Mouse (Mus musculus) liver (tissue): ENCODE results near the gene Ppm1l.
"Not testable (repeated sequence)": the region's sequence is repeated elsewhere in the genome, so short reads cannot be mapped to it uniquely, and the experiment has no call there.

Source experiments
- DNase-seq: peaks from one replicate; pipeline ENCODE4 v3.0.0-alpha.2; 2020; ENCODE audit warnings: mixed read lengths

Ppm1l gene

DNA sequence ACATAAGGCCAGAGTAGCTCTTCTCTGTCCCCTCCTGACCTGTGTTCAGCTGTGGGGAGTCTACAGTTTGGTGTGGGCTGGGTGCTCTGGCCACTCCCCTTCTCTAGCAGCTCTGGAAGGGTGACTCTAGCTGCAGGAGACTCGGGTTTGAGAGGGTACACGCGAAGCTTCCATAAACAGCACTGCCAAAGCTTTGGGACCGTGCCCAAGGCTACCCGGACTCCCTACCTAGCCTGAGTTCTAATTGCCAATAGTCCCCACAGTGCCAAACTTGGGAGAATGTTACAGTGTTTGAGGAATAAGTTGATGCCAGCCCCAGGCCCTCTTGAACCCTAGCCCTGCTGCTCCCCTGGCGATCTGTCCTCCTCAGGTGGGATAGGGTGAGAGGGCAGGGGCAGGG is 238.8 kb downstream of the Ppm1l start:
- no peak for DNase-seq

DNA sequence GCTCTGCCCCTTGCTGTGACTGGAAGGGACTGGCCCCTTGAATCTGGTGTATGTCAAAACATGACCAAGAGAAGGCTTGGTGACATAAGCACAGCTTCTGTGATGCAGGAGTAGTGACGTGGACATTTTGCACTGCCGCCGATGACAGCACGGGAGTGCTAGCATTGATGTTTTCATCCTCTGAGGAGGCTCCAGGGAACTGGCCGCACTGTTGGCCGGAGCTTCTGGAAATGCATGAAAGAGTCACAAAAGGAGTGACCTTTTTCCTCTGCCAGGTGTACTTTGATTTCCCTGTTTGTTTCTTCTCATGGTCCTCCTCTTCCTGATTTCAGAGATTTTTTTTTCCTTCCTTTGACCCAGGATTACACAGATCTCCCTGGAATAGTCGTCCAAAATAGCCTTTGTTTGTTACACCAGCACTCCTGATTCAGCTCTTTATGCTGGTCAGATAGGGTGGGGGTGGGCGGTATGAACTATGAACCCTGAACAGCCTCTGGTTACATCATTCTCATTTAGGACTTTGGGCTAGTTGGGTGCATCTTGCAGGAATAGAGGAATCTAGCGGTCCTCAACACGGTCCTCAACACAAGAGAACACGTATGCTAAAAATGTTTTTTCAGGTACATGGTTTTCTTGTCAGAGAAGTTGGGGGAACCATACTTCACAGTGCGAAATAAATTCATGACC is 239.6 kb downstream of the Ppm1l start:
- DNase-seq = no peak

DNA sequence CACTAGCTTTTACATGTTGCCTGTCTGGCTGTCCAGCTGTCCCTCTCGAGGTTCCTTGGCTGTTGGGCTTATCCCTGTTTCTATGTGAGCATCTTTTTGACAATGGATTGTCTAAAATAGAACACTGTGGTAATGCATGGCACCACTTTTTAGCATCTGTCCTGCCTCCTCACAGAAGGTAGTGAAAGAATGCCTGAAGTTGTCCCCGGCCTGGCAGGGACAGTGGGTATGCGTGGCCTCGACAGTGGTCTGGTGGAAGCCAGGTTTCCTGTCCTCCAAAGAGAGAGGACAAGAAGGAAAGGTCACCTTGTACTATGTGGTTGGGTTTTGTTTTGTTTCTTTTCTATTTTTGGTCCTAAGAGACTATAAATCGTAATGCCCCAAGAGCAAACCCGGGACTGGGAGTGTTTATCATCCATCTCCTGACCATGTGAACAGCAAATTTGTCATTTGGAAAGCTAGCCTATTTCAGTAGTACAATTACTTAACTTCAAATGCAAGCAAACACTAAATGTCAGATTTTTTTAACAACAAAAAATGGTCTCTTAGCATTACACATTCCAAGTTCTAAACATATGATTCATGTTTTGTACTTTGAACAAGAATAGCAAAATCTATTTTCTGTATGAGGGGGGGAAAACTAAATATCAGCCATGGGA is 242.8 kb downstream of the Ppm1l start:
- DNase-seq = no peak

DNA sequence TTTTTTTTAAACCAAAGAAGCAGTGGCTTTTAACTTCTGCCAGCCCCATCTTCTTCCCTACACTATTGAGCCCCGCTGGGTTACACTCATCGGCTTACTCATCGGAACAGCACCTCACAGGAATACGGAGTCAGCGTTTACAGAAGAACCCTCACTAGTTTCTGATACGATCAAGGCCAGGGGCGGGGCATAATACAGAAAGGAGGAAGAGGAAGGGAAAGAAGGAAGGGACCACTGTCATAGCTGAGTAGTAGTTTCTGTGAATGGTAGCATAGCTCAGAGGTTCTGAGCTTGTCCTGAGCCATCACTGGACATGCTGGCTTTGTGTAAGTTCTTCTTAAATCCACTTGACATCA is 243.3 kb downstream of the Ppm1l start:
- DNase-seq = peak; percentile 19

DNA sequence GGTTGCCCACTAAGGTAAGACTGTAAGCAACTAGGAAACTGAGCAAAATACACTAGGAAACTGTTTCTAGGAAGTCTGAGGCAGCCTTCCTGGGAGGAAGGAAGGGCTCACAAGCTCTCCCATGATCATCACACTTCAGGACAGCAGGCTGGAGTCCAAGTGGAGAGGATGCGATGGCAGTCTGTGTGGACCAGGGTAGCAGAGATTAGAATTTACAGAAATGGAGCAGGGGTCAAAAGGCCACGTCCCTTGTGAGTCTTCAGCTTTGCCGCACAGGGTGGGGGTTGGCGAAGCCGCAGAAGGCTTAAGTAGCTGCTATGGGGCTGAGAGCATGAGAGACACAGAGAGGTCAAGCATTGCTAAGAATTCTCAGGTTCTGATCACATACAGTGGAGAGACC is 245.0 kb downstream of the Ppm1l start:
- DNase-seq = no peak

DNA sequence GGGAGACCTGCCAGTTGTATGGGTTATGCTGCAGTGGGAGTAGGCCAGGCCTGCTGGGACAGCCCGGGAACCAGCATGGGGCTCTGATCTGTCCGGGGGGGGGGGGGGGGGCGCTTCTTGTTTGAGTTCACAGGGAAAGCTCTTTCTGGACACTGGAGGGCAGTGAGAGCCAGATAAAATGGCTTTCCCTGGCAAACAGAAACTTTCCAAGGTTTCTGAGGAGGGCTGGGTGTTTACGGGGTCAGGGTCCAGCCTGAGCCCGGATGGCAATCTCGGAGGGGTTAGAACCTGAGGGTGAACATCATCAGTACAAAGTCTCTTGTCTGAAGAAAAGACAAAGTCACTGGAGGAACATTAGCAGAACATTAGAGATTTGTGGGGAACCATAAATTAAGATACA is 246.7 kb downstream of the Ppm1l start:
- DNase-seq = no peak

DNA sequence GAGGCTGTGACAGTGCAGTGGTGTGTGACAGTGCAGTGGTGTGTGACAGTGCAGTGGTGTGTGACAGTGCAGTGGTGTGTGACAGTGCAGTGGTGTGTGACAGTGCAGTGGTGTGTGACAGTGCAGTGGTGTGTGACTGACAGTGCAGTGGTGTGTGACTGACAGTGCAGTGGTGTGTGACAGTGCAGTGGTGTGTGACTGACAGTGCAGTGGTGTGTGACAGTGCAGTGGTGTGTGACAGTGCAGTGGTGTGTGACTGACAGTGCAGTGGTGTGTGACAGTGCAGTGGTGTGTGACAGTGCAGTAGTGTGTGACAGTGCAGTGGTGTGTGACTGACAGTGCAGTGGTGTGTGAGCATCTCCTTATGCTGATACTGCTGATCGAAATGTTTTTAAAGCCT is 248.9 kb downstream of the Ppm1l start:
- not testable (repeated sequence) for DNase-seq

DNA sequence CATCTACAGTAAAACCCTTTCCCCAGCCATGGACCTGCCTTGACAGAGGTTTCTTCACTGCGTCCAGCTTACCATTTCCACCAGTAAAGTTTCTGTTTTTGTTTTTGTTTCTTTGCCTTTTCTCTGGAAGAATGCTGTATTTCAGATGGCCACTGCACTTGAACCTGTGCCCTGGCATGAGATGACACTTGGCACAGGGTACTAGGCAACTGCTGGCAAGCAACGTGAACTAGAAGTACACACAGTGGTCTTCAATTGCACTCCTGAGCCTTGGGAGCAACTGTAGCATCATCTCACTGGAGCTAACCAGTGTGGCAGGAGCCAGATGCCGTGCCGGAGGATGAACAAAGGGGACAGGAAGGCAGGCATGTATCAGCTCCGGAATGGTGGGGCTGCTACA is 255.9 kb downstream of the Ppm1l start:
- no peak for DNase-seq

DNA sequence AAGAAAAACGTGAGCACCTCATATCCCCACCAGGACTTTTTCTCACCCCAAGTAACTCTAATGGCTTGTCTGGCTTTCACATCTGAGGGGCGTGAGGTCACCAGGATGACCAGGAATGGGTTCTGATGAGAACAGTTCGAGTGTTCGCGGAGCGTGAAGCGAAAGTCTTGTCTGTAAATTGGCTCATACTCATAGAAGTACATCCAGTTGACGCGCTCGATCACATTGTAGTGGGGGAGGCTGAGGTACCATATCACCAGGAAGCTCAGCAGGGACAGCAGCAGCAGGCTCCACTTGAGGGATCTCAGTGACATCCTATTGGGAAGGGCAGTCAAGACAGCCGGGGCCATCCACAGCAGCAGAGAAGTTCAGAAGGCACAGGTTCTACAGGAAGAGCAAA is 258.9 kb downstream of the Ppm1l start:
- no peak for DNase-seq

DNA sequence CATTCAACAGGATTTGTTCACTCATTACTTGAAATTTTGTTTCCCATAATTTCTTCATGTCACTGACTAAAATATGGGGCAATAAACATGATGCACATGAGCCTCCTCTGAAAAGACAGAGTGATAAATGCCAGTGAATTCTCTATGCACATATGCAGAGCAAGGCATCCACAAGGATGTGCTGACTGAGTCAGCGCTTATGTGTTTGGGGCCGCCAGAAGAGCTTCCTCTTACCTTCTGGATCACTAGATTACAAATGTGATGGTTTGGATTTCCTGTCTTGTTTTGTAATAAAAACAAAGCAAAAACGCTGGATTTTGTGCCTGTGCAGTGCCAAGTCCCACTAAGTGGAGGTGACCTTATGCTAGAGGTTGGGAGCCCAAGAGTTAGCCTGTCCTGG is 260.1 kb downstream of the Ppm1l start:
- no peak for DNase-seq

DNA sequence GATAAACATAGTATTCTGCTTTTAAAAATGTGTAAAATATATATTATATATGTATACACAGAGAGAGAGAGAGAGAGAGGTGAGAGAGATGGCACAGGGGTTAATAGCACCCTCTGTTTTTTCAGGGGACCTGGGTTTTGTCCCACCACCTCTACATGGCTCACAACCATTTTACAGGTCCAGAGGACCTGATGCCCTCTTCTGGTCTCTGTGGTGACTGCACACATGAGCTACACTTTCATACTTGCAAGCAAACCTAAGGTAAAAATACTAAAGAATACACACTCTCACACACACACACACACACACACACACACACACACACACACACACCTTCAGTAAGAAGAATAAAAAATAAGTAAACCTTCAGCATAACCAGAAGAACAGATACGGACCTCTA is 262.1 kb downstream of the Ppm1l start:
- no peak for DNase-seq

DNA sequence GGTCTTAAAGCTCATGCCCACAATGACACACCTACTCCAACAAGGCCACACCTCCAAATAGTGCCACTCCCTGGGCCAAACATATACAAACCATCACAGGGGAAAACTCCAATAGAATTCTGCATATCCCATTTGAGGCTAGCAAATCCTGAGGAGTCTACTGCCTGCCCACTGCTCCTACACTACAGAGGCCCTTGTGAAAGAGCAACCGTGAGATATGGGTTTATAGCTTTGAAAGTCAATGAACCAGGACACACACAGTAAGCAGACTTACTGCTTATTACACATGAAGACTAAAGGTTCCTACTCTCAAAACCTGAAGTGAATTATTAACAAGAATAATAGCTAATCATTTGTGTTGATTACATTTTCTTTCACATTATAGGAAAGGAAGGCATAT is 267.1 kb downstream of the Ppm1l start:
- DNase-seq = no peak

DNA sequence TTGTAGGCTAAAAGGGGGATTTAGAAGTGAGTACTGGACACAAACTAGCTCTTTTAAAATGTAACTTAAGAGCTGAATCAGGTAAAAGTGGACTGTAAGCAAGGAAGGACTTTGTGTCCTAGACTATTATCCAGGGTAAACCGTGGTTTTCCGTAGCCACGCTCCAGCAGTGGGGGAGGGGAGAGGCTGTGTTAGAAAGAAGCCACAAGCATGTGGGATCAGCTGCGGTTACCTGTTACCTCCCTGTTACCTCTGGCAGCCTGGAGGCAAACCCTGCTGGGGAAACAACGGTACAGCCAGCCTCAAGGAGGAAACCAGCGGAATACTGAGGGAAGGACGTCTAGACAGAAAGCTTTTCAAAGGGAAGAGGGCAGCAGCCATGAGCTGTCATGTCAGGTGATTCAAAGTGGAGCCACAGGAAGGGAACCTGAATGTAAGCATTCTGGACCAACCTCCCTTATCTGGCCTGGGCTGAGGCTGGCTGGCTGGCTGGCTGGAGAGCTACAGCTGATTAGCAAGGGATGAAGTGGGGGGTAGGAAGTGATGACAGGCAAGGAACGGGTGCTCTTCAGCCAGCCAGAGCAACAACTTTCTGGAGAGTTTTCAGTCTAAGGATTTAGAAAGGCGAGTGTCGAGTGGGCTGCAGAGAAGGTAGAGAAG is 271.6 kb downstream of the Ppm1l start:
- no peak for DNase-seq

DNA sequence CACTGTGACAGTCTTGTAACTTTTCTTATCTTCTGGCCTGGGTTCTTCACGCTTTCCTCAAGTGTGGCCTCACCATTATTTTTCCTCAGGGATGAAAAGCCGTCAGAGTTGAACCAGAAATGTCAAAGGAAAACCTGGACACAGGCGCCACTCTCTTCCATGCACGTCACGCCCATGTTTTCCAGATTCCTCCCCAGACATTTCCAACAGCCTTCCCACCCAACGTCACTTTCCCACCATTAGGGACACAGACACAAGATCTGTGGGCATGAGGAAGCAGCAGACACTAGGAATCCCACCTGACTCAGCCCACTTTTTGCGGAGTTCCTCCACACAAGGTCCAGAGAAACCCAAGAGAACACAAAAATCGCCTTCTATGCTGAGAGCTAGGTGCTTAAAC is 276.8 kb downstream of the Ppm1l start:
- DNase-seq = no peak

DNA sequence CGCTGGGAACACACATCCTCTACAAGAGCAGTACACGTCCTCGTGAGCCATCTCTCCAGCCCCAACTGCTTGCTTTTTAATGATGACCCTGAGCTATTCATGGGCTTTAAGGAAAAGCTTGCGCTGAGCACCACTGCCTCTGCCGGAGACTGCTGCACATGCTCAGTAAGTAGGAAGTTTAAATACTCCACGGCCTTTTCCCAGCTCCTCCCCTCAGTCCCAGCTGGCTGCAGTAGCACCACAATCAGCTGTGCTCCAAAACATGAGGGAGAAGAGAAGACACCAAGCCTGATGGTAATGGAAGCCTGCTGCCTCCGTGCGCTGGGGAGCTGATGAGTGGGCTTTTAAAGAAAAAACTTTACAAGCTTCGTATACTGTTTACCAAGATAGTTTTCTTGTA is 277.4 kb downstream of the Ppm1l start:
- no peak for DNase-seq

DNA sequence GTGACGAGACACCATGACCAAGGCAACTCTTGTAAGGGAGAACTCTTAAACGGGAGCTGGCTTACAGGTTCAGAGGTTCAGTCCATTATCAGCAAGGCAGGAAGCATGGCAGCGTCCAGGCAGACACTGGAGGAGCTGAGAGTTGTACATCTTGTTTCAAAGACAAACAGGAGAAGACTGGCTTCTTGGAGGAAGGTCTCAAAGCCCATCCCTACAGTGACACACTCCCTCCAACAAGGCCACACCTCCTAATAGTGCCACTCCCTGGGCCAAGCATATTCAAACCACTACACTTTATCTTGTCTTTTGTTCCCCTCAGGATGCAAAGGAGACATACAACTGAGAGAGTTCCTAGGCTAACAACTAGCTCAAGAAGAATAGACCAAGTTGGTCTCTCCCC is 279.5 kb downstream of the Ppm1l start:
- DNase-seq = no peak

DNA sequence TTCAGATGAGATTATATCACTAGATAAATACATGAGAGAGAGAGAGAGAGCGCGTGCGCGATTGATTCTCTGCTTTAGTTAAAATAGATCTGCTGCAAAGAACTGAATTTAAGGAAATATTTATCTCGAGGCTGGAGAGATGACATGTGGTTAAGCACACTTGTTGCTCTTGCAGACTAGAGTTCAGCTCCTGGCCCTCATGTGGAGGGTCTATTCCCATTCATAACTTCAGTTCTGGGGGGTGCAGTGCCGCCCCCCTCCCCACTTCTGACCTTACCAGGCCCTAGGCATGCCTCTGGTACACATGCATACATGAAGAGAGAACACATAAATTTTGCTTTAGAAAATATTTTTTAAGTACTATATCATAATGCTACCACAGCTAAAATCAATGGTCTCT is 280.6 kb downstream of the Ppm1l start:
- no peak for DNase-seq

DNA sequence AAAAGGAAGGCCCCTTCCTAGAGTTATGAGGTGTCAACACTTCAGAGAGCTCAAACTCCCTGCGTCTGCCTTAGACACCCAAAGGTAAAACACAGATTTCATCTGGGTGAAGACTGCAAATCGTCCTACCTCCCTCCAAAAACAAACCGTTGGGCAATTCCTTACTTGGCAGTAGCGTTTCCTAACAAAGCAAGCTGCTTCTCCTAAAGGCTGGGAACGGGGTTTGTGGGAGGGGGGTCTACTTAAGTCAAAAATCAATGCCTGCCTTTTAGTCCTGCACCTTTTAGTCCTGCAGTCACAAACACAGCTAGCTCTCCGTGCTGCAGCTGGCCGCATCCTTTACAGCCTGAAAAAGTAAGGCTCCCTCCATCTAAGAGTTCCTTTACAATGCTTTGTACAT is 281.2 kb downstream of the Ppm1l start:
- no peak for DNase-seq

DNA sequence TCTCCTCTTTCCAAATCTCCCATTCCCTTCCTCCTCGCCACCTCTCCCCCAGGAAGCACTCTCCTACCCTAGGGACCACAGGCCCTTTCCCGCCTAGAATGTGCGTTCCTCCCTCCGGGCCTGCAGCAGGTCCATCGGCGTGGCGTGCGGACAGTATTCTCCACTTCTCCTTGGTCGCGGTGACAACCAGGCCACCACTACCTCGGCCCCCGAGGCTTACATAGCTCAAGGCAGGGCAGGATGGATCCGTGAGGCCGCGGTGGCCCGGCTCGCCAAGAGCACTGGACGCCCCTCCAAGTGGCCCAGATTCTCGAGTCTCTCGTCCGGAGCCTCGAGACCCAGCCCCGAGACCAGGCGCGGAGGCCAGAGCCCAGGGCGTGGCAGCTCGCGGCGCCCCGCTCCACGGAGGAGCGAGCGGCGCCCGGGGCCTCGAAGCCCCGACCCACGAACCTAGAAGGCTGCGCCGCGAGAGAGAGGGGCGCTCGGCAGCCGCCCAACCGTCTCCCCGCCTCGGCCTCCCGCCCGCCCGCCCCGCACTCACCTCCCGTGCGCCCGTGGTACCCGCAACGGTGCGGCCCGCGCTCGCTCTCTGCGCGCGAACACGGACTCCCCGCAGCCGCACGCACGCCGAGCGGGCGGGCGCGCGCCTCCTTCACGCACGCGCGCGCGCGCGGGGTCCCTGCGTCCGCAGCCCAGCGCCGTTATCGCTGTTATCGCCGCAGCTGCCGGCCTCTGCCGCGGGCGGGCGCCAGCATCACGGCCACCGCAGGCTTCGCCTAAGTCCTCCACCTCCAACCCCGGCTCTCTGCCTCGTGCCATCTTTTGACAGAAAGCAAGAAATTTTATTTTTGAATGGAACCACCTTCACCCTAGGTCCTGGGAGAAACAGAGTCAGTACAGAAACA is 281.9 kb downstream of the Ppm1l start, which contains the start of gene B3galnt1:
Gene B3galnt1 (minus strand): TSS at position 700 of the 905 bp plus-strand sequence.
- peak; percentile 37 for DNase-seq

DNA sequence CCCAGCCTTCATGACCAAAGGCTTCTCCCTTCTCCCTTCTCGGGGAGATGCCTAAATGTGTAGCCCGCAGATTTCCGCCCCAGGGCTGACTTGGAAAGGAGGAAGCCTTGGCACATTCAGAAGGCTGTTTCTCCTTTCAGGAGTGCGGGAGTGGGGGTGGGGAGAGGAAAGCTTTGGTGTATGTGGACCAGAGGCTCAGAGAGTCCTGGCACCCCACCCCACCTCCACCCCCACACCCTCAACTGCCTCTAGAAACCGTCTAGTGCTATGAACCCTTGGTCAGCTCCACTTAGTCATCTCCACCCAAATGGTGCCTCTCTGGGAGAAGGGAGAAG is 282.5 kb downstream of the Ppm1l start:
- no peak for DNase-seq

DNA sequence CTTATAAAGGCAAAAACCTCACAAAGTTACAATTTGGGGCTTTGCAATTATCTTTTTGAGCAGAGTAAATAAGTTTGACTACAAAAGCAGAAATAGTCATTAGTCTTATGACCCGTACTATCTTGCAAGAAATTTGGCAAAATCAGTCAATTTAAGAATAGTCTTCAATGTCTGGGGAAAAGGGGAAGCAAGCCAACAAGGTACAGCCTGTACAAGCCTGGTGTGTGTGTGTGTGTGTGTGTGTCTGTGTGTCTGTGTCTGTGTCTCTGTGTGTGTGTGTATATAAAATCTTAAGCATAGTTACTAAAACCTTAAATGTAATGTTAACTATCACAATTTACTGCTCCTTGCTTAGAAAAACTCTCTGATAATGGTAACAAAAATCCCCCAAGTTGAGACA is 290.3 kb downstream of the Ppm1l start:
- no peak for DNase-seq

DNA sequence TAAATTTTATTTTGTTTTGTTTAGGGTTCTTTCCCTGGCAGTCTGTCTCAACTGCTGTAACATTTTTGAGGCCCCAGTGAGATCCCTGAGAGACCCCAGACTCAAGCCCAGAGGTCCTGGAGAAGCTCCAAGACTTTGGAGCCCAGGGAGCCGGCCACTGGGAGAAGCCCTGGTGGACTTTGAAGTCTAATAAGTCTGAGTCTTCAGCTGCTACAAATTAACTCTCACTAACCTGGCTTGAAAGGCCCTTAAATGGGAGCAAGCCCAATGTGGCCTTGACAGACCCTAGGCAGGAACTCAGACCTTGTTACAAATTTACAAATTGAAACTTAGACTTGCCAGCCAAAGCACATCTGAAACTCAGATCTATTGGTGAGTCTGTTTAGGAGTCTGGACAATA is 290.8 kb downstream of the Ppm1l start:
- DNase-seq = no peak

DNA sequence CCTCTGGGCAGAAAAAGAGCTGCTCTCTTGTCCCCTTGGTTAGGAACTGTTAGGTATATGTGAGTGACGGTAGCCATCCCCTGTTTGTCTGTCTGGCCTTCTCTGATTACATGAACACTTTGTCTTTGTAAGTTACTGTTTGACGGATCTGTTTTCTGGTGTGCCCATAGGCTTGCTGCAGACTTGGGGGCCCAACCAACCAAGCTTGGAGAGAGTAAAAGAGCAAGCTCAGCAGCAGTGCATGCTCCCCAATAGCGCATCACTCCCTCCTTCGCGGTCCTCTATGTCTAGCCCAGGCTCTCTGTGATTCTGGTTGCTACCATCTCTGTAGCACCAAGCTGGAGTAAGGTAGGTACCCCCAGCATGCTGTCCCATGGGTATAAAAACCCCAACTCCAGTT is 291.2 kb downstream of the Ppm1l start:
- DNase-seq = no peak
